In genomic region chr2:179537390-179537789, GRCm38 (mm10) we compare ENCODE assay signal across 9 mouse cellular contexts.
DNase-seq lines count a peak whose midpoint lies in the region; ATAC-seq and TF ChIP-seq lines count a peak whose summit lies in the region.
"Had no signal": no experiment of that assay in that cellular context is flagged by ENCODE, and none has a peak within 500 bp of the region (broad histone marks: within the 10 kb centered on the region; RNA-seq: fewer than 3 reads in every experiment).

No protein-coding gene starts in this region.

- ATAC-seq in heart, embryonic 12.5 days (ENCODE audit: insufficient number of reproducible peaks, low FRiP score): peak; percentile 26; the same call in 1 of the 2 replicates
- peak; percentile 98 for ATAC-seq in forebrain, postnatal 0 days
- ATAC-seq in limb, embryonic 14.5 days (ENCODE audit: low FRiP score, low read depth): no peak

- 0 out of 2 replicates have a peak overlapping the region, but pooled peaks have one; percentile 7 for H3K4me2 ChIP-seq in heart, embryonic 12.5 days
- H3K4me2 ChIP-seq in forebrain, postnatal 0 days (ENCODE audit: low read depth): peak overlapping the region; percentile 33
- 0 out of 2 replicates have a peak overlapping the region, but pooled peaks have one; percentile 25 for H3K4me2 ChIP-seq in limb, embryonic 14.5 days (replicated peaks; ENCODE audit: low read depth, low read length, severe bottlenecking)

- H3K27ac ChIP-seq in heart, embryonic 12.5 days (ENCODE audit: poor library complexity, severe bottlenecking): no peak overlapping the region
- no peak overlapping the region for H3K27ac ChIP-seq in forebrain, postnatal 0 days (ENCODE audit: low read depth, low read length)
- H3K27ac ChIP-seq in limb, embryonic 14.5 days (replicated peaks; ENCODE audit: low read depth, low read length): no peak overlapping the region

- no peak for DNase-seq in heart, postnatal 14 days
- DNase-seq in forebrain, postnatal 0 days: peak; percentile 84
- DNase-seq in kidney, postnatal 14 days: peak; percentile 21
- no peak for DNase-seq in limb, embryonic 14.5 days (ENCODE audit: low spot score)
- peak; percentile 42 for DNase-seq in right cerebral cortex, postnatal 4 days
- no peak for DNase-seq in lung, postnatal 14 days
- DNase-seq in thymus, postnatal 36 days: no peak

- H3K4me3 ChIP-seq in heart, embryonic 12.5 days: no peak overlapping the region
- peak overlapping the region; percentile 14; the same call in 1 of the 2 replicates for H3K4me3 ChIP-seq in forebrain, postnatal 0 days (ENCODE audit: low read depth, low read length)
- no peak overlapping the region for H3K4me3 ChIP-seq in limb, embryonic 14.5 days (replicated peaks; ENCODE audit: low read length)

- H3K36me3 ChIP-seq in heart, embryonic 12.5 days: no peaks in the 10 kb centered on the region
- no peaks in the 10 kb centered on the region for H3K36me3 ChIP-seq in forebrain, postnatal 0 days (ENCODE audit: insufficient read depth)
- no peaks in the 10 kb centered on the region for H3K36me3 ChIP-seq in limb, embryonic 14.5 days (ENCODE audit: control insufficient read depth, insufficient read depth, low read length)

- TF ChIP-seq POLR2A in limb, embryonic 14.5 days (IDR thresholded peaks at IDR 0.05; ENCODE audit: borderline replicate concordance, extremely low read depth, insufficient read depth, insufficient read length): no peak

- peak; percentile 37 for TF ChIP-seq CTCF in forebrain, postnatal 0 days (IDR thresholded peaks at IDR 0.05; ENCODE audit: low read depth)

- H3K27me3 ChIP-seq in heart, embryonic 12.5 days (replicated peaks): peaks cover 12% of the 10 kb centered on the region; the same call in 1 of the 2 replicates
- H3K27me3 ChIP-seq in forebrain, postnatal 0 days (ENCODE audit: insufficient read depth, low read length): no peaks in the 10 kb centered on the region
- no peaks in the 10 kb centered on the region for H3K27me3 ChIP-seq in limb, embryonic 14.5 days (ENCODE audit: control insufficient read depth, insufficient read depth, low read length)
- H3K27me3 ChIP-seq: CH12.LX had no signal

- intact Hi-C loops in heart, postnatal 14 days (cut with DNase I): no loop called here

- H3K9me3 ChIP-seq in heart, embryonic 12.5 days (replicated peaks): no peaks in the 10 kb centered on the region
- no peaks in the 10 kb centered on the region for H3K9me3 ChIP-seq in forebrain, postnatal 0 days (ENCODE audit: low read length)
- no peaks in the 10 kb centered on the region for H3K9me3 ChIP-seq in limb, embryonic 14.5 days (ENCODE audit: control insufficient read depth, low read length)

- 11% methylated on average over 19 of the region's 19 CpGs for WGBS in heart, embryonic 12.5 days
- WGBS in forebrain, postnatal 0 days: 4% methylated on average over 19 of the region's 19 CpGs
- 3% methylated on average over 18 of the region's 19 CpGs for WGBS in limb, embryonic 14.5 days

- no peak overlapping the region for H3K9ac ChIP-seq in heart, embryonic 12.5 days
- peak overlapping the region; percentile 28; the same call in 1 of the 2 replicates for H3K9ac ChIP-seq in forebrain, postnatal 0 days
- no peak overlapping the region for H3K9ac ChIP-seq in limb, embryonic 14.5 days (ENCODE audit: low read depth, low read length, severe bottlenecking)

- H3K4me1 ChIP-seq in heart, embryonic 12.5 days (replicated peaks): no peaks in the 10 kb centered on the region; the same call in 1 of the 2 replicates
- H3K4me1 ChIP-seq in forebrain, postnatal 0 days (ENCODE audit: insufficient read depth): no peaks in the 10 kb centered on the region
- H3K4me1 ChIP-seq in limb, embryonic 14.5 days (ENCODE audit: control insufficient read depth, insufficient read depth, low read length): peaks cover 9% of the 10 kb centered on the region

Comparison
In these comparisons a context has a peak if more than half of its experiments do, and no peak if none do; other contexts are left out.
1. DNase-seq: peak in forebrain, postnatal 0 days (single experiment), kidney, postnatal 14 days (single experiment) and right cerebral cortex, postnatal 4 days (single experiment); none in heart, postnatal 14 days (0 of 2), limb, embryonic 14.5 days (single experiment), lung, postnatal 14 days (single experiment) and thymus, postnatal 36 days (0 of 2).
2. Peak in every context shown above with its lines, with median percentiles within 50 percentile points of each other: H3K4me2 ChIP-seq.